8 mouse cellular contexts compared by ENCODE assay signal in the genomic region with DNA sequence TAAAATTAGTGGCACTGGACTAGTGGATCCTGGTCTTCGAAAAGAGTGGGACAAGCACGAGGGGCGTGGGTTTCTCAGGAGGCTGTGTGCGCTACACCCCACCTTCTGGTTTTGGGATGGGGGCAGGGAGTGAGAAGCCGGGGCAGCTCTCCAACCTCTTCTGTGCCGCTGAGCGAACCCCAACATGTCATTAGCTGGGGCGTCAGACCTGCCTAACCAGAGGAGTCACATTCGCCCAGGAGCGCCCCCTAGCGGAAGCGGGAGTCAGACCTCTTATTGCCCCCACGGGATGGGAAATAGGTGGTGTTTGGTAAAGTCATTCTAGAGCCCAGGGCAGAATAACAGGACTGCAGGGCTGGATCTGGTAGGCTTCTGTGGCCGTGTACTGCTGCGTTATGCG. TPM values are rescaled to one million over a fixed set of nuclear protein-coding genes. Genes with fewer than 3 reads are reported as not detected.
DNase-seq lines count a peak whose midpoint lies in the region; ATAC-seq lines count a peak whose summit lies in the region.

No protein-coding gene starts in this region.

- peak overlapping the region; percentile 75 for H3K4me3 ChIP-seq in limb, embryonic 15.5 days
- peak overlapping the region; percentile 74 for H3K4me3 ChIP-seq in midbrain, embryonic 15.5 days
- H3K4me3 ChIP-seq in stomach, embryonic 15.5 days (replicated peaks) = peak overlapping the region; percentile 82

- H3K4me2 ChIP-seq in limb, embryonic 15.5 days = peak overlapping the region; percentile 90
- H3K4me2 ChIP-seq in midbrain, embryonic 15.5 days = peak overlapping the region; percentile 96
- peak overlapping the region; percentile 97 for H3K4me2 ChIP-seq in stomach, embryonic 15.5 days

- H3K36me3 ChIP-seq in limb, embryonic 15.5 days = peaks cover 13% of the 10 kb centered on the region
- H3K36me3 ChIP-seq in midbrain, embryonic 15.5 days (replicated peaks) = peaks cover 3% of the 10 kb centered on the region; the same call in 1 of the 2 replicates
- H3K36me3 ChIP-seq in stomach, embryonic 15.5 days = 0 out of 2 replicates have a peak, but pooled peaks cover 8% of the 10 kb centered on the region

- no peaks in the 10 kb centered on the region for H3K27me3 ChIP-seq in limb, embryonic 15.5 days
- H3K27me3 ChIP-seq in midbrain, embryonic 15.5 days (replicated peaks) = peaks cover 5% of the 10 kb centered on the region; the same call in 1 of the 2 replicates
- no peaks in the 10 kb centered on the region for H3K27me3 ChIP-seq in stomach, embryonic 15.5 days (replicated peaks)

- peak overlapping the region; percentile 81 for H3K27ac ChIP-seq in limb, embryonic 15.5 days
- H3K27ac ChIP-seq in midbrain, embryonic 15.5 days = no peak overlapping the region
- peak overlapping the region; percentile 67 for H3K27ac ChIP-seq in stomach, embryonic 15.5 days

- H3K4me1 ChIP-seq in limb, embryonic 15.5 days = peaks cover 42% of the 10 kb centered on the region
- peaks cover 34% of the 10 kb centered on the region for H3K4me1 ChIP-seq in midbrain, embryonic 15.5 days
- H3K4me1 ChIP-seq in stomach, embryonic 15.5 days = peaks cover 37% of the 10 kb centered on the region

- no peak for ATAC-seq in limb, embryonic 15.5 days (ENCODE audit: insufficient number of reproducible peaks, low FRiP score, low TSS enrichment, low read depth)
- ATAC-seq in midbrain, embryonic 15.5 days (replicated peaks) = no peak
- no peak for ATAC-seq in stomach, embryonic 15.5 days (ENCODE audit: insufficient read depth, low FRiP score, low read depth)

- H3K9me3 ChIP-seq in limb, embryonic 15.5 days = no peaks in the 10 kb centered on the region
- no peaks in the 10 kb centered on the region for H3K9me3 ChIP-seq in midbrain, embryonic 15.5 days
- H3K9me3 ChIP-seq in stomach, embryonic 15.5 days = no peaks in the 10 kb centered on the region

- WGBS in limb, embryonic 15.5 days = 9% methylated on average over 16 of the region's 16 CpGs
- 13% methylated on average over 16 of the region's 16 CpGs for WGBS in midbrain, embryonic 15.5 days
- WGBS in stomach, embryonic 15.5 days = 11% methylated on average over 16 of the region's 16 CpGs

- peak overlapping the region; percentile 63; the same call in 1 of the 2 replicates for H3K9ac ChIP-seq in limb, embryonic 15.5 days
- peak overlapping the region; percentile 42; the same call in 1 of the 2 replicates for H3K9ac ChIP-seq in midbrain, embryonic 15.5 days
- H3K9ac ChIP-seq in stomach, embryonic 15.5 days = peak overlapping the region; percentile 46; the same call in 1 of the 2 replicates

- DNase-seq in 3134 (ENCODE audit: extremely low read depth, insufficient read length, low spot score) (peak; percentile 75), adipocyte (ENCODE audit: low spot score) (peak; percentile 82)
- peak; percentile 77 for DNase-seq in embryo, embryonic 10.5 days (ENCODE audit: low spot score)
- DNase-seq in heart, adult 18-20 months = peak; percentile 85 to 94
- DNase-seq in kidney, adult 11 months = peak; percentile 70

RNA-seq across cellular contexts. Expression of a gene that starts 2.2 kb away (rescaled TPM):
- total RNA-seq in heart, adult 18-20 months (2021) = 10 to 100 TPM; 38.2 to 42.9 TPM
- 20.0 and 24.8 TPM in 2 replicates for polyA plus RNA-seq in limb, embryonic 15.5 days (2015; fragmentation: Nextera tagmentation; extraction: Ambion mirVana)
- polyA plus RNA-seq in midbrain, embryonic 15.5 days (2015; fragmentation: Nextera tagmentation; extraction: Ambion mirVana) = 2.1 and 2.5 TPM in 2 replicates
- polyA plus RNA-seq in stomach, embryonic 15.5 days (2015; fragmentation: Nextera tagmentation; extraction: Ambion mirVana) = 7.8 and 8.9 TPM in 2 replicates

RNA-seq across cellular contexts. Expression of a gene that starts 2.4 kb away (rescaled TPM):
- 1 to 10 TPM; 9.6 to 10.0 TPM for total RNA-seq in heart, adult 18-20 months (2021)
- polyA plus RNA-seq in limb, embryonic 15.5 days (2015; fragmentation: Nextera tagmentation; extraction: Ambion mirVana) = 32.9 and 34.2 TPM in 2 replicates
- 22.0 and 25.1 TPM in 2 replicates for polyA plus RNA-seq in midbrain, embryonic 15.5 days (2015; fragmentation: Nextera tagmentation; extraction: Ambion mirVana)
- 24.9 and 26.1 TPM in 2 replicates for polyA plus RNA-seq in stomach, embryonic 15.5 days (2015; fragmentation: Nextera tagmentation; extraction: Ambion mirVana)

RNA-seq across cellular contexts. Expression of a gene that starts 17.1 kb away (rescaled TPM):
- 10 to 100 TPM; 43.5 to 50.3 TPM for total RNA-seq in heart, adult 18-20 months (2021)
- polyA plus RNA-seq in limb, embryonic 15.5 days (2015; fragmentation: Nextera tagmentation; extraction: Ambion mirVana) = 75.7 and 75.9 TPM in 2 replicates
- polyA plus RNA-seq in midbrain, embryonic 15.5 days (2015; fragmentation: Nextera tagmentation; extraction: Ambion mirVana) = 80.2 and 83.3 TPM in 2 replicates
- polyA plus RNA-seq in stomach, embryonic 15.5 days (2015; fragmentation: Nextera tagmentation; extraction: Ambion mirVana) = 63.7 and 66.5 TPM in 2 replicates

RNA-seq across cellular contexts. Expression of a gene that starts 20.1 kb away (rescaled TPM):
- 10 to 100 TPM in 1 of 2 experiments, 1 to 10 TPM in 1; 7.6 to 10.4 TPM for total RNA-seq in heart, adult 18-20 months (2021)
- polyA plus RNA-seq in limb, embryonic 15.5 days (2015; fragmentation: Nextera tagmentation; extraction: Ambion mirVana) = 14.0 and 14.9 TPM in 2 replicates
- 29.7 and 33.0 TPM in 2 replicates for polyA plus RNA-seq in midbrain, embryonic 15.5 days (2015; fragmentation: Nextera tagmentation; extraction: Ambion mirVana)
- polyA plus RNA-seq in stomach, embryonic 15.5 days (2015; fragmentation: Nextera tagmentation; extraction: Ambion mirVana) = 13.5 and 14.8 TPM in 2 replicates

RNA-seq across cellular contexts. Expression of a gene that starts 42.2 kb away (rescaled TPM):
- under 1 TPM; 0.32 to 0.46 TPM for total RNA-seq in heart, adult 18-20 months (2021)
- 37.5 and 37.6 TPM in 2 replicates for polyA plus RNA-seq in limb, embryonic 15.5 days (2015; fragmentation: Nextera tagmentation; extraction: Ambion mirVana)
- polyA plus RNA-seq in midbrain, embryonic 15.5 days (2015; fragmentation: Nextera tagmentation; extraction: Ambion mirVana) = 1.4 and 1.5 TPM in 2 replicates
- 9.7 and 10.4 TPM in 2 replicates for polyA plus RNA-seq in stomach, embryonic 15.5 days (2015; fragmentation: Nextera tagmentation; extraction: Ambion mirVana)
